Mouse (Mus musculus) C2C12 (cell line): ENCODE measurements around the gene Arpc4. TPM values are rescaled to one million over a fixed set of nuclear protein-coding genes. Genes with fewer than 3 reads are reported as not detected.
"Not testable (repeated sequence)": the region's sequence is repeated elsewhere in the genome, so short reads cannot be mapped to it uniquely, and the experiment has no call there.

Source experiments
- H3K27me3 ChIP-seq: one replicate; pipeline ENCODE4 v1.6.1; 2011; ENCODE audit not compliant: control insufficient read depth, insufficient read depth, insufficient read length
- H3K36me3 ChIP-seq: one replicate; pipeline ENCODE4 v1.6.1; 2011; ENCODE audit not compliant: control insufficient read depth, insufficient read depth
- H3K4me3 ChIP-seq: one replicate; pipeline ENCODE4 v1.5.1; 2011; ENCODE audit warnings: mild to moderate bottlenecking, control low read depth; ENCODE audit not compliant: poor library complexity, insufficient read depth, severe bottlenecking
- H3K79me2 ChIP-seq: one replicate; pipeline ENCODE4 v1.6.1; 2011; ENCODE audit not compliant: control insufficient read depth, insufficient read depth
- H3K79me3 ChIP-seq: one replicate; pipeline ENCODE4 v1.6.1; 2011; ENCODE audit warnings: low read depth, control low read depth
- H3ac ChIP-seq: one replicate; pipeline ENCODE3; 2011; ENCODE audit warnings: low read depth; ENCODE audit not compliant: control insufficient read depth, insufficient read length
- CEBPB ChIP-seq: IDR thresholded peaks from one replicate; pipeline ENCODE4 v1.6.1; 2011; ENCODE audit warnings: low read depth, mild to moderate bottlenecking, control low read depth, moderate library complexity
- CTCF ChIP-seq: IDR thresholded peaks from one replicate; pipeline ENCODE4 v1.5.1; 2011; ENCODE audit not compliant: control insufficient read depth, insufficient read depth, insufficient read length
- FOSL1 ChIP-seq: IDR thresholded peaks from one replicate; pipeline ENCODE4 v1.8.0; 2011; ENCODE audit warnings: mild to moderate bottlenecking, low read length; ENCODE audit not compliant: poor library complexity, insufficient read depth, severe bottlenecking
- MAX ChIP-seq: IDR thresholded peaks from one replicate; pipeline ENCODE4 v1.6.1; 2011; ENCODE audit warnings: mild to moderate bottlenecking, control low read depth
- MYOD1 ChIP-seq: IDR thresholded peaks from one replicate; pipeline ENCODE4 v1.6.1; 2011; ENCODE audit warnings: low read depth; ENCODE audit not compliant: control insufficient read depth, insufficient read length
- MYOG ChIP-seq: IDR thresholded peaks from one replicate; pipeline ENCODE4 v1.6.1; 2011; ENCODE audit not compliant: control insufficient read depth, insufficient read length; ENCODE audit errors: extremely low read depth
- USF1 ChIP-seq: IDR thresholded peaks from one replicate; pipeline ENCODE4 v1.6.1; 2011; ENCODE audit warnings: low read depth, mild to moderate bottlenecking, control low read depth, moderate library complexity
- long read RNA-seq, 2 experiments: library from polyadenylated mRNA; unstranded; transcript quantifications; one replicate each; pipeline ENCODE4 v2.0.0; 2019 to 2020
- polyA plus RNA-seq: library from polyadenylated mRNA; unstranded; fragments of >200 nt; fragmentation: generic; extraction: Trizol; gene quantifications from one replicate; pipeline ENCODE4 v1.2.1, GENCODE M21; 2012; ENCODE audit warnings: missing spikeins

The Arpc4 gene
- 364 TPM for polyA plus RNA-seq
- long read RNA-seq, experiment 1, transcript Arpc4-201 (6 exons, 2,270 nt) = major isoform, 215 of 314 reads
- long read RNA-seq, experiment 1, transcript Arpc4-203 (5 exons, 1,323 nt) = minor isoform, 5 of 314 reads
- long read RNA-seq, experiment 1, partial matches to known transcripts = 56 of 314 reads
- long read RNA-seq, experiment 1, other reads (novel, unspliced or antisense) = 35 of 314 reads
- long read RNA-seq, experiment 2, transcript Arpc4-203 (5 exons, 1,323 nt) = minor isoform, 35 of 984 reads
- long read RNA-seq, experiment 2, transcript Arpc4-201 (6 exons, 2,270 nt) = major isoform, 868 of 984 reads
- long read RNA-seq, experiment 2, partial matches to known transcripts = 71 of 984 reads
- long read RNA-seq, experiment 2, other reads (novel, unspliced or antisense) = 9 of 984 reads

GRCm38 (mm10) chr6:113377496-113378385 lies at the start of gene Arpc4, which contains the start of gene Tada3:
Gene Arpc4, plus strand, starts transcription at chr6:113378115.
Gene Tada3, minus strand, starts transcription at chr6:113377883.
- TF ChIP-seq MYOD1 = no peak
- no peak for TF ChIP-seq CEBPB
- no peak for TF ChIP-seq FOSL1
- no peak for TF ChIP-seq USF1
- TF ChIP-seq MYOG = no peak
- no peak for TF ChIP-seq CTCF
- no peak for TF ChIP-seq MAX
- peak within 1 kb of the TSS; percentile 100 for H3K4me3 ChIP-seq
- peaks cover 47% of the 10 kb centered on the region for H3K36me3 ChIP-seq
- H3K79me2 ChIP-seq = peaks cover 49% of the 10 kb centered on the region
- no peaks in the 10 kb centered on the region for H3K27me3 ChIP-seq
- H3K79me3 ChIP-seq = peaks cover 41% of the 10 kb centered on the region
- peak within 1 kb of the TSS; percentile 94 for H3ac ChIP-seq

- Histone ChIP-seq H3K79me3 (peaks cover 7% of the 10 kb centered on the region), H3K4me3 (no peak overlapping the region), H3K79me2 (peaks cover 13% of the 10 kb centered on the region), H3K36me3 (peaks cover 65% of the 10 kb centered on the region), H3K27me3 (no peaks in the 10 kb centered on the region), H3ac (no peak overlapping the region)
- TF ChIP-seq USF1 (no peak), CTCF (no peak), CEBPB (no peak), MYOG (no peak), FOSL1 (no peak), MYOD1 (no peak), MAX (no peak)
These were observed 48.5 kb upstream of the Arpc4 start for GRCm38 (mm10) chr6:113329396-113329795.

- H3K79me2 ChIP-seq = peaks cover 13% of the 10 kb centered on the region
- no peaks in the 10 kb centered on the region for H3K27me3 ChIP-seq
- H3K4me3 ChIP-seq = no peak overlapping the region
- H3K36me3 ChIP-seq = peaks cover 65% of the 10 kb centered on the region
- H3K79me3 ChIP-seq = peaks cover 7% of the 10 kb centered on the region
- H3ac ChIP-seq = no peak overlapping the region
- TF ChIP-seq MAX (no peak), MYOG (no peak)
These were observed 47.4 kb upstream of the Arpc4 start for GRCm38 (mm10) chr6:113330547-113330946.

- H3K36me3 ChIP-seq = peaks cover 70% of the 10 kb centered on the region
These were observed 46.2 kb upstream of the Arpc4 start for GRCm38 (mm10) chr6:113331721-113332120.

GRCm38 (mm10) chr6:113332734-113333133 lies 45.2 kb upstream of the Arpc4 start:
- H3K79me3 ChIP-seq, H3ac ChIP-seq, H3K27me3 ChIP-seq, H3K4me3 ChIP-seq: not testable (repeated sequence)
- Histone ChIP-seq H3K36me3 (peaks cover 74% of the 10 kb centered on the region), H3K79me2 (peaks cover 13% of the 10 kb centered on the region)

More at GRCm38 (mm10) chr6:113331721-113332120, 46.2 kb upstream of the Arpc4 start:
- H3ac ChIP-seq = no peak overlapping the region
- H3K27me3 ChIP-seq = no peaks in the 10 kb centered on the region
- peaks cover 13% of the 10 kb centered on the region for H3K79me2 ChIP-seq
- TF ChIP-seq MAX (no peak), CEBPB (no peak), USF1 (no peak), MYOG (no peak), MYOD1 (no peak), FOSL1 (no peak), CTCF (no peak)
- no peak overlapping the region for H3K4me3 ChIP-seq
- peaks cover 7% of the 10 kb centered on the region for H3K79me3 ChIP-seq
